In genomic region chr1:62813938-62814337, GRCm38 (mm10) we compare ENCODE assay signal across 21 mouse cellular contexts.
"Had no signal": no experiment of that assay in that cellular context is flagged by ENCODE, and none has a peak within 500 bp of the region (broad histone marks: within the 10 kb centered on the region; RNA-seq: fewer than 3 reads in every experiment).

No protein-coding gene starts in this region.

- H3K9ac ChIP-seq: limb, embryonic 12.5 days; limb, embryonic 15.5 days; liver, embryonic 14.5 days; liver, postnatal 0 days; midbrain, embryonic 12.5 days; midbrain, embryonic 15.5 days; neural tube, embryonic 12.5 days; neural tube, embryonic 15.5 days; stomach, embryonic 15.5 days had no signal

- H3K4me1 ChIP-seq: limb, embryonic 15.5 days; midbrain, embryonic 12.5 days; midbrain, embryonic 15.5 days; neural tube, embryonic 12.5 days; neural tube, embryonic 15.5 days; stomach, embryonic 15.5 days had no signal

- H3K4me2 ChIP-seq: limb, embryonic 12.5 days; limb, embryonic 15.5 days; liver, embryonic 11.5 days; midbrain, embryonic 12.5 days; midbrain, embryonic 15.5 days; neural tube, embryonic 12.5 days; neural tube, embryonic 15.5 days; stomach, embryonic 15.5 days had no signal

- H3K9me3 ChIP-seq: limb, embryonic 12.5 days; limb, embryonic 15.5 days; midbrain, embryonic 12.5 days; midbrain, embryonic 15.5 days; neural tube, embryonic 12.5 days; neural tube, embryonic 15.5 days; stomach, embryonic 15.5 days had no signal

- H3K27ac ChIP-seq: left cerebral cortex, adult 2 months; limb, embryonic 15.5 days; liver, embryonic 14.5 days; macrophage; midbrain, embryonic 12.5 days; midbrain, embryonic 15.5 days; neural tube, embryonic 12.5 days; neural tube, embryonic 15.5 days had no signal

- DNase-seq: kidney, adult 18-20 months; kidney, adult 9 months; kidney, postnatal 14 days; kidney, postnatal 4 days; layer of hippocampus, postnatal 36 days; liver, postnatal 0 days; retina, postnatal 1 day; right cerebral cortex, postnatal 25 days; spleen, adult 18-20 months had no signal

- H3K36me3 ChIP-seq: midbrain, embryonic 12.5 days; midbrain, embryonic 15.5 days; neural tube, embryonic 15.5 days; stomach, embryonic 15.5 days had no signal

- ATAC-seq: intestine, embryonic 16.5 days; liver, postnatal 0 days; midbrain, embryonic 15.5 days had no signal

- H3K4me3 ChIP-seq: left cerebral cortex, adult 2 months; limb, embryonic 12.5 days; limb, embryonic 15.5 days; midbrain, embryonic 12.5 days; midbrain, embryonic 15.5 days; neural tube, embryonic 12.5 days; neural tube, embryonic 15.5 days; stomach, embryonic 15.5 days had no signal

- H3K27me3 ChIP-seq: limb, embryonic 12.5 days; limb, embryonic 15.5 days; midbrain, embryonic 15.5 days; neural tube, embryonic 12.5 days; neural tube, embryonic 15.5 days; stomach, embryonic 15.5 days had no signal
